Mouse (Mus musculus) limb, embryonic 13.5 days (tissue): ENCODE measurements around the gene Acox3. TPM values are rescaled to one million over a fixed set of nuclear protein-coding genes. Genes with fewer than 3 reads are reported as not detected.

ENCODE experiments used
- ATAC-seq: fragments of 200-750 bp; cut with Nextera tagmentation; 2 replicates; pipeline ENCODE4 v1.8.0; 2017; ENCODE audit warnings: low read depth, moderate number of reproducible peaks, moderate TSS enrichment; ENCODE audit not compliant: low FRiP score
- H3K27ac ChIP-seq: fragments of 300-500 bp; sonication (generic); 2 replicates; pipeline ENCODE4 v1.5.1; 2015; ENCODE audit warnings: inconsistent platforms, mild to moderate bottlenecking, moderate library complexity
- H3K27me3 ChIP-seq: fragments of 300-500 bp; sonication (generic); 2 replicates; pipeline ENCODE4 v1.6.1; 2015; ENCODE audit warnings: mild to moderate bottlenecking, inconsistent platforms
- H3K36me3 ChIP-seq: fragments of 300-500 bp; sonication (generic); 2 replicates; pipeline ENCODE4 v1.6.1; 2015; ENCODE audit warnings: inconsistent platforms, mild to moderate bottlenecking, moderate library complexity
- H3K4me1 ChIP-seq: fragments of 300-500 bp; sonication (generic); 2 replicates; pipeline ENCODE4 v1.6.1; 2015; ENCODE audit warnings: inconsistent platforms
- H3K4me2 ChIP-seq: fragments of 300-500 bp; sonication (generic); replicated peaks from 2 replicates; pipeline ENCODE4 v1.6.1; 2015; ENCODE audit warnings: inconsistent platforms, mild to moderate bottlenecking, moderate library complexity
- H3K4me3 ChIP-seq: fragments of 300-500 bp; sonication (generic); 2 replicates; pipeline ENCODE4 v1.5.1; 2015; ENCODE audit warnings: moderate library complexity, mild to moderate bottlenecking, inconsistent platforms
- H3K9ac ChIP-seq: fragments of 300-500 bp; sonication (generic); 2 replicates; pipeline ENCODE4 v1.6.1; 2015; ENCODE audit warnings: mild to moderate bottlenecking, inconsistent platforms
- H3K9me3 ChIP-seq: fragments of 300-500 bp; sonication (generic); 2 replicates; pipeline ENCODE4 v1.6.1; 2016; ENCODE audit warnings: inconsistent platforms
- WGBS: fragments of 180-500 bp; shearing (Covaris S2); methylation state at CpG from one replicate; pipeline ENCODE4 v1.1.7; 2015; 5-methylcytosine and 5-hydroxymethylcytosine counted together
- polyA plus RNA-seq: library from polyadenylated mRNA; unstranded; fragments of >200 nt; fragmentation: Nextera tagmentation; extraction: Ambion mirVana; gene quantifications from 2 replicates; pipeline ENCODE4 v1.2.1, GENCODE M21; 2015

Acox3 gene
- polyA plus RNA-seq, 1 experiment from 2014 or later = 12.2 TPM

DNA sequence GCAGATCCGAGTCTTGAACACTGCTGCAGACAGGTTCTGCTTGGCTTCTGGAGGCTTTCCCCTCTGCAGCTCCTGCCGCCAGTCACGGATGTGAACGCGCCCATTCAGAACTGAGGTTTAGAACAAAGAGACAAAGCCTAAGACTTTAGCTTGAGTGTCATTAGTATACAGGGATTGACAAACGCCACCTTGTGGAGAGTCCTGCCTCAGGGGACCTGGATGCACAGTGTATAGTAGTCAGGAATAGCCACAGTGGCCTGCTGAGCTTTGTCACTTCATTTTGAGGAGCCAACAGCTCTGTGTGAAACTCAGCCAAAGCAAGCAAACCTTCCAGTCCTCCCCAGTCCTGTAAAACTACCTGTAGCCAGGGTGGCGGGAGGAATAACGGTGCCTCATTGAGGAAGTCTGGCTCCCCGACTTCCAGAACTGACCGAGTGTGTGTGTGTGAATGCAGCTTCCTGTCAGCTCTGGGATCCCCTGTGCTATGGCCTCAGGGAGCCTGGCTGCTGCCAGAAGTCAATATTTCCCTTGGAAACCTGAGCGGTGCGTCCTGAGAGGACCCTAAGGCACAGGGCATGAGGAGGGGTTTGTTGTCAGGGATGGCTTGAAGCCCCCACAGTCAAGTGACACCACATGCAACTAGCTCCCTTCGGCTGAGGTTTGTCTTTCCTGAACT is 24.8 kb upstream of the Acox3 start:
- ATAC-seq = no peak

DNA sequence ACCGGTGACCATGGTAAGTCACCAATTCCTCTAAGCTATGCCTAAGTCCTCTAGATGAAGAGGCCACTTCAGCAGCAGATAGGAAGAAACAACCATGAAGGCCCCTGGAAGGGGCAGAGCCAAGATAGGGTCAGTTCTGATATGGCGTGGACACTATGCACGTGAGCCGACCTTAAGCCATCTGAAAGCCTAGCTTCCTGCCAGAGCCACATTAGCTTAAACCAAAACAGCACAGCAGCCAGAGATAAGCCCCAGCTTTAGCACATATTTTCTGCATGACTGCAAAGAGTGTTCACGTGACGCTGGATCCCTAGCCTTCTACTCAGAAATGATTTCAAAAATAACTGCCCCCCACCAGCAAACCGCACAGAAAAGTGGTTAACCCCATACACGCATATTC is 23.4 kb upstream of the Acox3 start:
- WGBS = 88% methylated on average over 8 of the region's 8 CpGs
- Histone ChIP-seq H3K4me2 (no peak overlapping the region), H3K9me3 (no peaks in the 10 kb centered on the region), H3K27ac (no peak overlapping the region), H3K4me1 (no peaks in the 10 kb centered on the region), H3K9ac (no peak overlapping the region), H3K4me3 (no peak overlapping the region), H3K27me3 (no peaks in the 10 kb centered on the region), H3K36me3 (peaks cover 87% of the 10 kb centered on the region)
- ATAC-seq = no peak

More for the DNA sequence above, 24.8 kb upstream of the Acox3 start:
- no peaks in the 10 kb centered on the region for H3K9me3 ChIP-seq
- H3K9ac ChIP-seq = no peak overlapping the region
- 82% methylated on average over 13 of the region's 13 CpGs for WGBS
- no peaks in the 10 kb centered on the region for H3K4me1 ChIP-seq
- peaks cover 77% of the 10 kb centered on the region for H3K36me3 ChIP-seq
- H3K27me3 ChIP-seq = no peaks in the 10 kb centered on the region
- H3K4me2 ChIP-seq = no peak overlapping the region
- H3K27ac ChIP-seq = no peak overlapping the region
- no peak overlapping the region for H3K4me3 ChIP-seq

DNA sequence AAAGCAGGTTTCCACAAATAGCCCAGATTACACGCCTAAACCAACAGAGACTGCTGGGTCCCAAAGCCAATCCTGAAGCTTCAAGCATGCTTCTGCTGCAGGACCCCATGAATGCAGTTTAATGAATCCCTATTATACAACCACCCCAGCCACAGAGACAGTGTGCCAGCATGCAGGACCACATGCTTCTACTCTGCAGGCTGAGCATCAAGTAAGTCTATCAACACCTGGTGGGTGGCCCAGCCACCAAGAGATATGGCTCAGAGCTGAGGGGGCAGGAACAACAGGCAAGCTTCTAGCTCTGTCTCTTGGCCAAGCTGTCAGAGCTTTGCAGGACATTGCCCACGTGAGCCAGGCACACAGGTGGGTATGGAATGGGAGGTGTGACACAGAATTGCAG is 20.2 kb upstream of the Acox3 start:
- no peak overlapping the region for H3K4me2 ChIP-seq
- WGBS = 96% methylated on average over 2 of the region's 2 CpGs
- H3K9me3 ChIP-seq = no peaks in the 10 kb centered on the region

DNA sequence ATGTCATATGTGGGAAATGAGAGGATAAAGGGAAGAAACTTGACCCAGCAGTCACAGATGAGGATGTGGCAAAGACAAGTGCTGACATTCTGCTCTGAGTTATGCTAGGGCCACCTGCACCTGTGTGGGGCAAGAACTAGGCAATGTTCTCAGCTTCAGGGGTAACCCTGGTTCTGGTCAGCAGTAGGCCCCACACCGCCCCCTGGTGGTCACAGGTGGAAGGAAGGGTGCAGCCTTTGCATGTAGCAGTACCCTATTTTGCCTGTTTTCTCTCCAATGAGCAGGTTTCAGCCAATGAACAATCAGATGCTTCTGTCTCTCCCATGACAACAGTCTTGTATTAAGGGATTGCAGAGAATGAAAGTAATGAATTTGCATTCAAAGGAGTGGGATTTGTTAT is 19.4 kb upstream of the Acox3 start:
- no peak overlapping the region for H3K9ac ChIP-seq
- 0% methylated on average over 1 of the region's 1 CpGs for WGBS
- H3K4me3 ChIP-seq = no peak overlapping the region
- ATAC-seq = peak; percentile 36; the same call in 1 of the 2 replicates
- H3K4me1 ChIP-seq = no peaks in the 10 kb centered on the region
- peaks cover 89% of the 10 kb centered on the region for H3K36me3 ChIP-seq
- no peak overlapping the region for H3K27ac ChIP-seq
- no peaks in the 10 kb centered on the region for H3K27me3 ChIP-seq
- no peak overlapping the region for H3K4me2 ChIP-seq
- no peaks in the 10 kb centered on the region for H3K9me3 ChIP-seq

More for the DNA sequence above, 20.2 kb upstream of the Acox3 start:
- Histone ChIP-seq H3K4me3 (no peak overlapping the region), H3K27ac (no peak overlapping the region), H3K36me3 (peaks cover 89% of the 10 kb centered on the region), H3K27me3 (no peaks in the 10 kb centered on the region), H3K4me1 (no peaks in the 10 kb centered on the region), H3K9ac (no peak overlapping the region)
- no peak for ATAC-seq

DNA sequence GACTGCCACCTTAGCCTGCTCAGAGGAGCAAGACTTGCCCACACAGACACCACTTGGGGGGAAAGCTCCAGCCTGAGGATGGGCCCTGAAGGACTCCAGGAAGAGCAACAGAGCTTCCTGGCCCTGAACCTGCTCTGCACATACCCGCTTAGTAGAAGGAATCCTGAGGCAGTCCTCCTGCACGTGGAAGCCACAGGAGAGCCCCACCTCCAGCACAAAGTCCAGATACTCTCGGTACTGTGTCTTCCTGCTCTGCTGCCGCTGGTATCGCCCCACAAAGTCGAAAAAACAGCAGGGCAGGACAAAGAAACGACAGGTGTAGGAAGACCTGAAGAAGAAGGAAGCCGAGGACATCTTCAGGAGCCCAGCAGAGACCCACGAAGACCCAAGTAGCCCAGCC is 17.6 kb upstream of the Acox3 start:
- Histone ChIP-seq H3K9ac (no peak overlapping the region), H3K4me3 (no peak overlapping the region), H3K4me1 (no peaks in the 10 kb centered on the region), H3K27me3 (no peaks in the 10 kb centered on the region), H3K27ac (no peak overlapping the region), H3K36me3 (peaks cover 93% of the 10 kb centered on the region), H3K4me2 (no peak overlapping the region), H3K9me3 (no peaks in the 10 kb centered on the region)
- 91% methylated on average over 9 of the region's 9 CpGs for WGBS
- no peak for ATAC-seq

DNA sequence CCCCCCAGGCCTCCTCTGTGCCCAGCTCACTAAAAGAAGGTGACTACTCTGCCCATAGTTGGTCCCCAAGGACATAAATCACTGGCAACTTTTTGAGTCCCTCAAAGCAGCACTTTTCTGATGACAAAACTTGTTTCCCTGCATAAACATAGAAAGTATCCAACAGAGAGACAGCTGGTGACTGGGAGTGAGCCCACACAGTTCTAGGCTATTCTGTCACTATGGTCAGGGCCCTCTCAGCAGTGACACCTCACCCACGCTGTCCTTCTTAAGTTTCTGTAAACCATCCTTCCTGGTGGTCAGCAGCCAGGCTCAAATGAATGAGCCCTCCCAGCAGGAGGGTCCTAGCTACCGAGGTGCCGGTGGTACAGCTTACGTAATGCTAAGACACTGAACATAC is 16.2 kb upstream of the Acox3 start:
- no peak for ATAC-seq
- WGBS = 89% methylated on average over 4 of the region's 4 CpGs
- no peaks in the 10 kb centered on the region for H3K27me3 ChIP-seq
- no peaks in the 10 kb centered on the region for H3K4me1 ChIP-seq
- no peak overlapping the region for H3K27ac ChIP-seq
- peaks cover 95% of the 10 kb centered on the region for H3K36me3 ChIP-seq
- no peak overlapping the region for H3K4me2 ChIP-seq
- no peak overlapping the region for H3K4me3 ChIP-seq
- H3K9ac ChIP-seq = no peak overlapping the region
- no peaks in the 10 kb centered on the region for H3K9me3 ChIP-seq

DNA sequence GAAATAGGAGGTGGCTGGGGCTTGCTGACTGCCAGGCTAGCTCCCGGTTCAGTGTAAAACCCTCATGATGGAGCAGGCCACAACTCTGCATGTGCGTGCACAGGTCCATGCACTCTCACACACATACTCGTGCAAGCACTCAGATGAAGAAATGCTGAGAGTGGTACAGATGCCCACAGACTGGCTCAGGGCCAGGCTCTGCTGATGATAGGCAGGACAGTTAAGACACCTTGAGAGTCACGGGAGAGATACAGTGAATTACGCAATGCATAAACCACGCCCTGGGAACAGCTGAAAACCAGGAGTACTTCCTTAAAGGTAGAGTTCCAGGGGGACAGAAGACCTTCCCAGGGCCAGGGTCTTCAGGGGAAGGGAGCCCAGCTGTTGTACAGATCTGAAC is 11.3 kb upstream of the Acox3 start:
- peaks cover 69% of the 10 kb centered on the region for H3K36me3 ChIP-seq
- no peak for ATAC-seq
- no peak overlapping the region for H3K9ac ChIP-seq
- H3K9me3 ChIP-seq = no peaks in the 10 kb centered on the region
- H3K4me2 ChIP-seq = no peak overlapping the region
- H3K4me1 ChIP-seq = peaks cover 13% of the 10 kb centered on the region
- H3K27ac ChIP-seq = no peak overlapping the region
- H3K27me3 ChIP-seq = no peaks in the 10 kb centered on the region
- 95% methylated on average over 6 of the region's 6 CpGs for WGBS
- H3K4me3 ChIP-seq = no peak overlapping the region

DNA sequence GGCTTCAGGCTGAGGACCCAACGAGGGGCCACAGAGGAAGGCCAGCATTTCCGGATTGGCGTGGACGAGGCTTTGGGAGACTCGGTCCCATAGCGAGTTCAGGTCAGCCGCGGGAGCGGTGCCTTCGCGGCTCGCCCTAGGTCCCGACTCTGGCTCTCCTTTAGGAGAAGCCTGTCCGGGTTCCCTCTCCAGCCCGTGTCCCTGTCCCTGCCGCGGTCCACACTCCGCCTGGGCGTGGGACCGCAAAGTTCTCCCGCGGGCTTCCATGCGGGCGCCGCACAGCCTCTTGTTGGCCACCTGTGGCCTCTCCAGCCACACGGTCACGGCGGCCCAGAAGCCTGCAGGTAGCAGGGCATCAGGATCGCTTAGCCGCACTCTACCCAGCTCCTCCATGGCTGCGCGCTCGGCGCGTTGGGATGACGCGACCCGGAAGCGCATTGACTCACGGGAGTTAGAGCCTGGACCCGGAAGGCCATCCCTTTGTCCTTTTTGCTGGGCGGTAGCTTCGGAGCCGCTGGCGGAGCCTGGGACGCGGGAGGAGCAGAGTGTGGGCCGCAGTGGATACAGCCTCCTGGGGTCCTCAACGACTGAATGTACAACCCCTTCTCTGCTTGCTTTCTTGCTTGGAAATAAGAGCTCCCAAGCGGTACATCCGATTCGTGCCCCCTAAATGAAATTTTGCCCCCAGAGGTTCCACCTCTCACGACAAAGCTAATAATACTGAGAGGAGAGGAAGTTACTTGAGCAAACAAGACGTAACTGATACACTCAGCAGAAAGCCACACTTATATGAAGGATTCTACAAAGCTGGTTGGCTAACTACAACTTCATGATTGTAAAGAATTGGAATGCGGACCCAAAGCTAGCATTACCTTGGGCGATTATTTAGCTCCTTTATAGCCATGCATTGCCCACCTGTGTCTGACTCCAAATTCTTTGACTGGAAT is 7.9 kb upstream of the Acox3 start, which contains the start of gene Trmt44:
Gene Trmt44, minus strand, starts transcription at position 418 of the 947 bp plus-strand sequence.
- no peaks in the 10 kb centered on the region for H3K9me3 ChIP-seq
- ATAC-seq = peak; percentile 93
- 0 out of 2 replicates have a peak, but pooled peaks cover 5% of the 10 kb centered on the region for H3K27me3 ChIP-seq
- H3K36me3 ChIP-seq = peaks cover 40% of the 10 kb centered on the region
- peak within 1 kb of the TSS; percentile 98 for H3K4me3 ChIP-seq
- WGBS = 3% methylated on average over 56 of the region's 56 CpGs
- peaks cover 13% of the 10 kb centered on the region for H3K4me1 ChIP-seq
- H3K27ac ChIP-seq = peak within 1 kb of the TSS; percentile 45
- peak within 1 kb of the TSS; percentile 92 for H3K9ac ChIP-seq
- peak within 1 kb of the TSS; percentile 96 for H3K4me2 ChIP-seq

DNA sequence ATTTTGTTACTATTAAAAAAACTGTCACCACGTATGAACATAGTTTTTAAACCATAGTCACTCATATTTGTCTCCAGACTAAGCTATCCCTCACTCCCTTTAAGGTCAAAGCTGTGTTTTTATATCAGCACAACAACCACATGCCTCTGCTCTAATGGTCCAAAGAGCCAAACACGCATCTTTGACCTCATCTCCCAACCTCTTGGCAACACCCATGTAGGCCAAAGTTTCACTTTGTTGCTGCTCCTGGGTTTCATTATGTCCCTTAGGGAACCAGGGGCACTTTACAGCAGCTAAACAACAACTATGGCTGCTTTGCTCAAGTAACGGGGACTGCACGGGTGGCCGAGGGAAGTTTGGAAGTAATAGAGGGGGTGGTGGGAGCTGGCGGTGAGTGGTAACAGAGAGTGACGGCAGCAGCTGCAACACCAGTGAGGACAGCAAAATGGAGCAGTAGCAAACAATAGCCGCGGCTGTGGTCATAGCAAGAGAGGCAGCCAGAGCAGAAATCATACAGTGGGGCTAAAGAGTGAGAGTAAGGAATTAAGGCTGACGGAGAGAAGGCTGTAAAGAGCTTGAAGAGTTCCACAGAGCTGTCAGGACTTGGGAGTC is 6.3 kb upstream of the Acox3 start:
- Histone ChIP-seq H3K9me3 (no peaks in the 10 kb centered on the region), H3K4me1 (peaks cover 13% of the 10 kb centered on the region), H3K9ac (no peak overlapping the region), H3K4me2 (no peak overlapping the region), H3K4me3 (no peak overlapping the region), H3K36me3 (peaks cover 24% of the 10 kb centered on the region), H3K27ac (no peak overlapping the region), H3K27me3 (peaks cover 5% of the 10 kb centered on the region; the same call in 1 of the 2 replicates)
- ATAC-seq = no peak
- WGBS = 81% methylated on average over 10 of the region's 10 CpGs

DNA sequence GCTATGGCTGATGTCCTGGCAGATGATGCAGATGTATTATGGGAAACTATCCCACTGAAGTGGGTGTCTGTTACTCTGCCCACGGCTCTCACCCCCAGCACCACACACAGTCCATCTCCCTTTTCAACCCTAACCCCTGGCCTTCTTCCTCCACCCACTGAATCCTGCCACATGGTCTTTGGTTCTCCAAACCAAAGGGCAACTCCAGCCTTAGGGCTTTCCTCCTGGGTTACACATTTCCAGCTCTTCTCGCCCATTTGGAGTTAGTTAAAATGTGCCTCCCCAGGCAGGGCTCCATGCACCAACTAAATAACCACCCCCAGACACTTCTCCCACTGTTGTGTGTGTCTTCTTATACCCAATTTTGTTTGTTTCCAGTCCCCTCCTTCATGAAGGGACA is 4.4 kb upstream of the Acox3 start:
- H3K36me3 ChIP-seq = peaks cover 5% of the 10 kb centered on the region
- WGBS = 57% methylated on average over 2 of the region's 2 CpGs
- H3K9me3 ChIP-seq = no peaks in the 10 kb centered on the region
- no peak overlapping the region for H3K4me2 ChIP-seq
- no peak overlapping the region for H3K9ac ChIP-seq
- H3K27ac ChIP-seq = no peak overlapping the region
- no peak overlapping the region for H3K4me3 ChIP-seq
- H3K4me1 ChIP-seq = peaks cover 20% of the 10 kb centered on the region
- peaks cover 5% of the 10 kb centered on the region; the same call in 1 of the 2 replicates for H3K27me3 ChIP-seq
- ATAC-seq = no peak

DNA sequence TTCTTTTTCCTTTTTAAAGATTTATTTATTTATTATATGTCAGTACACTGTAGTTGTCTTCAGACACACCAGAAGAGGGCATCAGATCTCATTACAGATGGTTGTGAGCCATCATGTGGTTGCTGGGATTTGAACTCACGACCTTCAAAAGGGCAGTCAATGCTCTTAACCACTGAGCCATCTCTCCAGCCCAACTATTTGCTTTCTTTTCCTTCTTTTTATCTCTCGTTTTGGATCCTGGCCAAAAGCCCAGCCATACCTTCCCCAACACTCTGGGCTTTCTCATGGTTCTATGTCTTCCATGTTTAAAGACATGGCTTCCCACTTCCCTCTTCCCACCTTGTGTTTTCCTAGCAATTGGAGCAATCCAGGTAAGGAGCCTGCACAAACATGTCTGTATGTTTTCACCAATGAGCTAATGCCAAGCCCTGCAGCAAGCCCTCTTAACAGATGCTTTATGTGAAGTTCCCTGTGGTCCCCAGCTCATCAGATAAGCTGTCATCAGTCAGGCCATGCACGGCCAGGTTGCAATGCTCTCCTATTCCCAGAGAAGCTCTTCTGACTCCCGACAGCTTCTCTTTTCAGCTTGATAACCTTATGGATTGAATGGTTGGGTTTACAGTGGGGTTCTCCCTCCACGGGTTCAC is 3.5 kb upstream of the Acox3 start:
- H3K9ac ChIP-seq = no peak overlapping the region
- H3K36me3 ChIP-seq = no peaks in the 10 kb centered on the region
- no peak overlapping the region for H3K27ac ChIP-seq
- peaks cover 5% of the 10 kb centered on the region; the same call in 1 of the 2 replicates for H3K27me3 ChIP-seq
- WGBS = 43% methylated on average over 5 of the region's 5 CpGs
- no peak overlapping the region for H3K4me2 ChIP-seq
- ATAC-seq = no peak
- H3K9me3 ChIP-seq = no peaks in the 10 kb centered on the region
- no peak overlapping the region for H3K4me3 ChIP-seq
- H3K4me1 ChIP-seq = peaks cover 17% of the 10 kb centered on the region
